Mouse (Mus musculus) liver, embryonic 14.5 days (tissue): ENCODE results near the gene Mpp3. TPM values are rescaled to one million over a fixed set of nuclear protein-coding genes. Genes with fewer than 3 reads are reported as not detected.

Source experiments
- ATAC-seq: fragments of 200-750 bp; cut with Nextera tagmentation; 2 replicates; pipeline ENCODE4 v1.8.0; 2017; ENCODE audit warnings: moderate number of reproducible peaks, mild to moderate bottlenecking, moderate library complexity; ENCODE audit not compliant: insufficient read depth
- DNase-seq, 3 experiments: peaks; one replicate each; pipeline ENCODE4 v3.0.0-alpha.2; 2012 to 2013; ENCODE audit warnings: low read depth in 3 of 3, low spot score in 3 of 3
- H3K27ac ChIP-seq: fragments of 300-500 bp; sonication (generic); 2 replicates; pipeline ENCODE4 v1.5.1; 2014; ENCODE audit warnings: moderate library complexity, mild to moderate bottlenecking, control low read depth, inconsistent platforms
- H3K27me3 ChIP-seq: fragments of 300-500 bp; sonication (generic); 2 replicates; pipeline ENCODE4 v1.6.1; 2014; ENCODE audit warnings: mild to moderate bottlenecking, low read length, moderate library complexity; ENCODE audit not compliant: control insufficient read depth, insufficient read depth
- H3K36me3 ChIP-seq: fragments of 300-500 bp; sonication (generic); replicated peaks from 2 replicates; pipeline ENCODE4 v1.6.1; 2014; ENCODE audit warnings: low read depth; ENCODE audit not compliant: control insufficient read depth, insufficient read depth
- H3K4me1 ChIP-seq, 2 experiments: fragments of 200-500 bp in 1 of 2; fragments of 300-500 bp in 1 of 2; sonication (generic) in 1 of 2; replicated peaks; 2 replicates each; pipeline ENCODE4 v1.6.1; 2012 to 2014; ENCODE audit warnings: antibody characterized with exemption in 1 of 2, inconsistent platforms in 1 of 2, low read length in 1 of 2; ENCODE audit not compliant: control insufficient read depth in 2 of 2, insufficient read depth in 2 of 2
- H3K4me2 ChIP-seq: fragments of 300-500 bp; sonication (generic); 2 replicates; pipeline ENCODE4 v1.6.1; 2014; ENCODE audit warnings: low read depth, mild to moderate bottlenecking, control low read depth, moderate library complexity
- H3K4me3 ChIP-seq, 2 experiments: fragments of 200-500 bp in 1 of 2; fragments of 300-500 bp in 1 of 2; sonication (generic) in 1 of 2; 2 replicates each; pipeline ENCODE4 v1.5.1; 2012 to 2014; ENCODE audit warnings: low read depth in 2 of 2, low read length in 2 of 2, mild to moderate bottlenecking in 2 of 2, control low read depth in 1 of 2, inconsistent platforms in 1 of 2, moderate library complexity in 1 of 2; ENCODE audit not compliant: insufficient read depth in 1 of 2
- H3K9ac ChIP-seq: fragments of 300-500 bp; sonication (generic); replicated peaks from 2 replicates; pipeline ENCODE4 v1.6.1; 2014; ENCODE audit warnings: mild to moderate bottlenecking, control low read depth, moderate library complexity
- H3K9me3 ChIP-seq: fragments of 300-500 bp; sonication (generic); 2 replicates; pipeline ENCODE4 v1.6.1; 2016; ENCODE audit warnings: low read length, mixed read lengths; ENCODE audit not compliant: control insufficient read depth
- CTCF ChIP-seq: IDR thresholded peaks from 2 replicates; pipeline ENCODE4 v1.5.1; 2016; ENCODE audit warnings: antibody characterized with exemption, low read depth, control low read depth
- EP300 ChIP-seq: IDR thresholded peaks from 2 replicates; pipeline ENCODE4 v1.6.1; 2016; ENCODE audit warnings: antibody characterized with exemption, low read depth
- WGBS: fragments of 180-500 bp; shearing (Covaris S2); extraction: QIAGEN DNeasy Blood & Tissue Kit; methylation state at CpG from one replicate; pipeline ENCODE4 v1.1.7; 2014; ENCODE audit not compliant: insufficient replicate concordance; 5-methylcytosine and 5-hydroxymethylcytosine counted together
- polyA plus RNA-seq, 2 experiments: library from polyadenylated mRNA; depleted of rRNA in 1 of 2; stranded (reverse) in 1 of 2; unstranded in 1 of 2; fragments of >200 nt; fragmentation: Nextera tagmentation in 1 of 2; extraction: Ambion mirVana in 1 of 2; gene quantifications; 2 replicates each; pipeline versions ENCODE4 v1.2.1 to v1.2.3; 2012 to 2014

The Mpp3 gene
- polyA plus RNA-seq, 2 experiments: 0.21 TPM; not detected in 1

DNA sequence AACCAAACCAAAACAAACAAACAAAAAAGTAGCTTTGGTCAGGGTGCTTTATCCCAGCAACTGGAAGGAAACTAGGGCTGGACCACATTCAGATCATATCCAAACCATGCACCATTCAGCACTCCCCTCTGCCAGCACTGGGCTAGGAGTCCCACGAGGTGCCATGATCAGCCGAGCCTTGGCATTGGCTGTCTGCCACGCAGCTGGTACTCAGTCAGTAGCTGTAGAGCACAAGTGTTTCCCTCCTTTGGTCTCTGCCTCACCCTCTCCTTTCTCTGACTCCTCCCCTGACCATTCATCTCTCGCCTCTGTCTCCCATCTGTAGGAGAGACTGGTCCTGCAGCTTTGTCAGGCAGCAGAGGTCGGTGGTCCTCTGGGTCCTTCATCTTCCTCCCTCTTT, 70.8 kb downstream of the Mpp3 start:
- no peak for TF ChIP-seq EP300
- no peak for TF ChIP-seq CTCF
- no peak for ATAC-seq
- H3K27me3 ChIP-seq: peaks cover 15% of the 10 kb centered on the region

DNA sequence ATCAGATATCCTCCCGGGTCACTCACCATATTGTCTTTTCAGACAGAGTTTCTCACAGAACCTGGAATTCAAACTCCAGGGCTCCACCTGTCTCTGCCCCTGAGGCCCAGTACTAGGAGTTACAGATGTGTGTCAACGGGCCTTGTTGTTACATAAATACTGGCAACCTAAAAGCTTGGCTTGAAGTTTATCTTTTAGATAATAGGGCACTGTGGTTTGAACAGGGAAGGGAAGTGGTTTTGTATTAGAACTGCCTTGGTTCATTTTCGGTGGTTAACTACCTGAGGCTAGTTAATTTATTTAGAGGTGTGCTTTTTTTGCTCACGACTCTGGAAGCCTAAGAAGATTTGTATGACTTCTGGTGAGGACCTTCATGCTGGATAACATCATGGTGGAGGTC, 74.8 kb downstream of the Mpp3 start:
- H3K36me3 ChIP-seq: no peaks in the 10 kb centered on the region
- H3K4me1 ChIP-seq: peaks cover 0 to 15% of the 10 kb centered on the region in 2 experiments; a peak in 2 of 4 replicates
- no peak for DNase-seq
- ATAC-seq: no peak
- no peak for TF ChIP-seq CTCF
- TF ChIP-seq EP300: no peak
- no peak overlapping the region for H3K9ac ChIP-seq
- no peak overlapping the region for H3K4me2 ChIP-seq
- H3K9me3 ChIP-seq: no peaks in the 10 kb centered on the region
- no peak overlapping the region for H3K4me3 ChIP-seq
- no peaks in the 10 kb centered on the region for H3K27me3 ChIP-seq
- WGBS: 4% methylated on average over 4 of the region's 4 CpGs
- H3K27ac ChIP-seq: no peak overlapping the region

More for the DNA sequence above, 70.8 kb downstream of the Mpp3 start:
- no peak overlapping the region for H3K4me3 ChIP-seq
- no peak for DNase-seq
- no peaks in the 10 kb centered on the region for H3K36me3 ChIP-seq
- no peak overlapping the region for H3K27ac ChIP-seq
- no peak overlapping the region for H3K9ac ChIP-seq
- no peaks in the 10 kb centered on the region for H3K9me3 ChIP-seq
- H3K4me1 ChIP-seq: peaks cover 0 to 12% of the 10 kb centered on the region in 2 experiments; a peak in 2 of 4 replicates
- H3K4me2 ChIP-seq: no peak overlapping the region
- 44% methylated on average over 5 of the region's 5 CpGs for WGBS

DNA sequence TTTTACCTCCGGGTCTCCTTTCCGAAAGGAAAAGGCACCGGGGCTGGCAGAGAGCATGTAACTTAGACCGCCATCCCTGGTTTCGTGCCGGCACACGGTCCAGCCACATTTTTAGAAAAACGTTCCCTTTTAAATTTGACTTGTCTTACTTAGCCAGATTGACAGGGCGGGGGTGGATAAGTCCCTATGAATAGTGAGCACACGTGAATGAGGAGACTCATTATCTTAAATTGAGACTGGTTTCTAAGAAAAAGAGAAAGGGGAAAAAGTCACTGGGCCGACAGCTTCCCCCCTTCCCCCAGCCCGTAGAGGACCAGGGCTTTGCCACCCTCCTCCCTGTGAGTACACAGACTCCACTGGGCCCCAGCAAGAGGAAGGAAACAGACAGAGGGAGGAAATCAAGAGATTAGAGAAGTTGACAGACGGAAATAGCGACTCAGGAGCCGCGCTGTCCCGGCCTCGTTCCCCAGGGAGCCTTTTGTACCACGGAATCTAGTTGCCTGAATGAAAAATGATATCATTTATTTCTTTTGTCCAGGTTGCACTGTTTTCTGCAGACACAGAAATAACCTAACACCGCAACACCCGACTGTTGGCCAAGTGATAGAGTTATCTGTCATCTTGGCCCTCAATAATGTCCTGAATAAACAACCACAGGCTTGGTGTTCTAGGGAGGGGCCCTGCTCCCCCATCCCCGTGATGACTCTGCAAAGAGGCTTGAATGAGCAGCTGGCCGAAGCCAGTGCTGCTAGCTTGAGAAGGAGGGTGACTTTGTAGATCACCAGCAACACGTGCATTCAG, 75.5 kb downstream of the Mpp3 start:
- no peak overlapping the region for H3K9ac ChIP-seq
- no peaks in the 10 kb centered on the region for H3K27me3 ChIP-seq
- WGBS: 5% methylated on average over 24 of the region's 24 CpGs
- H3K4me1 ChIP-seq: peaks cover 0 to 15% of the 10 kb centered on the region in 2 experiments; a peak in 2 of 4 replicates
- ATAC-seq: peak; percentile 52; the same call in 1 of the 2 replicates
- H3K4me3 ChIP-seq: no peak overlapping the region
- H3K4me2 ChIP-seq: peak overlapping the region; percentile 31
- no peak for TF ChIP-seq CTCF
- TF ChIP-seq EP300: no peak
- no peak overlapping the region for H3K27ac ChIP-seq
- no peaks in the 10 kb centered on the region for H3K36me3 ChIP-seq
- H3K9me3 ChIP-seq: no peaks in the 10 kb centered on the region
- DNase-seq: peak in 1 of 3 experiments; percentile 16

DNA sequence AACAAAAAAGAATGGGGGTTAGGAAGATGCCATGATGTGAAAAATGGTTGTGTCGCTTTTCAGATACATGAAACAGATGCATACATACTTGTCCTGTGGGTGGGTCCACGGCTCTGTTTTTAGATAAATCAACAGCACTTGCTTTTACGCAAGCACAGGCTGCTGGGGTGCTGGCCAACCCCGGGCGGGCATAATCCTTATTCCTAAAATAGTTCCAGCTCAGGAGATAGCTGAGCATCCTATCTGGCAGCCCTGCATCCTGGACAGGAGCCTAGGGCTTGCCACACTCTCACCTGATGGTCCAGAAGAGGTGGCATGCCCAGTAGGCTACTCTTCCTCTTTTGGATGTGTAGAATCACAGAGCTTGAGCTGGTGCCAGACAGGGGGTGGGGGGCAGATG, 78.2 kb downstream of the Mpp3 start:
- TF ChIP-seq EP300 (no peak), CTCF (no peak)
- DNase-seq: no peak
- no peak overlapping the region for H3K4me2 ChIP-seq
- H3K27me3 ChIP-seq: no peaks in the 10 kb centered on the region
- WGBS: 67% methylated on average over 5 of the region's 5 CpGs
- no peaks in the 10 kb centered on the region for H3K9me3 ChIP-seq
- H3K4me1 ChIP-seq: peaks cover 0 to 15% of the 10 kb centered on the region in 2 experiments; a peak in 2 of 4 replicates
- H3K27ac ChIP-seq: no peak overlapping the region
- ATAC-seq: no peak
- H3K4me3 ChIP-seq: no peak overlapping the region
- H3K36me3 ChIP-seq: no peaks in the 10 kb centered on the region
- no peak overlapping the region for H3K9ac ChIP-seq

Other genes starting within 250 kb of the Mpp3 start
- 0.29 TPM in 2 replicates for gene Etv4, start 243.1 kb downstream of the Mpp3 start, polyA plus RNA-seq (2012; rRNA removed)
- gene Etv4, start 243.1 kb downstream of the Mpp3 start, polyA plus RNA-seq (2014; fragmentation: Nextera tagmentation; extraction: Ambion mirVana): 0.20 and 0.30 TPM in 2 replicates
- gene Meox1, start 134.1 kb downstream of the Mpp3 start, polyA plus RNA-seq (2012; rRNA removed): 0.28 TPM in 2 replicates
- 0.28 and 0.36 TPM in 2 replicates for gene Meox1, start 134.1 kb downstream of the Mpp3 start, polyA plus RNA-seq (2014; fragmentation: Nextera tagmentation; extraction: Ambion mirVana)
- 0.04 and 0.12 TPM in 2 replicates for gene Sost, start 61.4 kb downstream of the Mpp3 start, polyA plus RNA-seq (2012; rRNA removed)
- not detected in 2 replicates for gene Sost, start 61.4 kb downstream of the Mpp3 start, polyA plus RNA-seq (2014; fragmentation: Nextera tagmentation; extraction: Ambion mirVana)
- gene Cfap97d1, start 44.2 kb downstream of the Mpp3 start, polyA plus RNA-seq (2012; rRNA removed): not detected in 2 replicates
- gene Cfap97d1, start 44.2 kb downstream of the Mpp3 start, polyA plus RNA-seq (2014; fragmentation: Nextera tagmentation; extraction: Ambion mirVana): not detected in 2 replicates
- gene Dusp3, start 41.4 kb downstream of the Mpp3 start, polyA plus RNA-seq (2012; rRNA removed): 3.3 and 4.8 TPM in 2 replicates
- gene Dusp3, start 41.4 kb downstream of the Mpp3 start, polyA plus RNA-seq (2014; fragmentation: Nextera tagmentation; extraction: Ambion mirVana): 6.3 and 7.2 TPM in 2 replicates
- gene Cd300lg, start 13.0 kb upstream of the Mpp3 start, polyA plus RNA-seq (2012; rRNA removed): 0.29 and 0.38 TPM in 2 replicates
- gene Cd300lg, start 13.0 kb upstream of the Mpp3 start, polyA plus RNA-seq (2014; fragmentation: Nextera tagmentation; extraction: Ambion mirVana): 0.56 and 0.59 TPM in 2 replicates
- gene Mpp2, start 60.1 kb upstream of the Mpp3 start, polyA plus RNA-seq (2012; rRNA removed): 11.9 and 13.1 TPM in 2 replicates
- 7.4 and 10.6 TPM in 2 replicates for gene Mpp2, start 60.1 kb upstream of the Mpp3 start, polyA plus RNA-seq (2014; fragmentation: Nextera tagmentation; extraction: Ambion mirVana)
- not detected in 2 replicates for gene Ppy, start 72.9 kb upstream of the Mpp3 start, polyA plus RNA-seq (2012; rRNA removed)
- gene Ppy, start 72.9 kb upstream of the Mpp3 start, polyA plus RNA-seq (2014; fragmentation: Nextera tagmentation; extraction: Ambion mirVana): not detected in 2 replicates
- 0.22 and 0.57 TPM in 2 replicates for gene Pyy, start 79.4 kb upstream of the Mpp3 start, polyA plus RNA-seq (2012; rRNA removed)
- gene Pyy, start 79.4 kb upstream of the Mpp3 start, polyA plus RNA-seq (2014; fragmentation: Nextera tagmentation; extraction: Ambion mirVana): not detected in 2 replicates
- gene Nags, start 117.1 kb upstream of the Mpp3 start, polyA plus RNA-seq (2012; rRNA removed): 10.1 and 11.3 TPM in 2 replicates
- 7.2 and 7.5 TPM in 2 replicates for gene Nags, start 117.1 kb upstream of the Mpp3 start, polyA plus RNA-seq (2014; fragmentation: Nextera tagmentation; extraction: Ambion mirVana)
- gene Tmem101, start 127.9 kb upstream of the Mpp3 start, polyA plus RNA-seq (2012; rRNA removed): 8.9 and 9.2 TPM in 2 replicates
- 7.8 and 8.5 TPM in 2 replicates for gene Tmem101, start 127.9 kb upstream of the Mpp3 start, polyA plus RNA-seq (2014; fragmentation: Nextera tagmentation; extraction: Ambion mirVana)
- 10.4 and 15.4 TPM in 2 replicates for gene Lsm12, start 156.8 kb upstream of the Mpp3 start, polyA plus RNA-seq (2012; rRNA removed)
- gene Lsm12, start 156.8 kb upstream of the Mpp3 start, polyA plus RNA-seq (2014; fragmentation: Nextera tagmentation; extraction: Ambion mirVana): 51.4 and 56.2 TPM in 2 replicates
- gene G6pc3, start 161.2 kb upstream of the Mpp3 start, polyA plus RNA-seq (2012; rRNA removed): 12.6 and 14.8 TPM in 2 replicates
- 7.3 and 10.1 TPM in 2 replicates for gene G6pc3, start 161.2 kb upstream of the Mpp3 start, polyA plus RNA-seq (2014; fragmentation: Nextera tagmentation; extraction: Ambion mirVana)
- gene Hdac5, start 201.7 kb upstream of the Mpp3 start, polyA plus RNA-seq (2012; rRNA removed): 8.8 and 10.0 TPM in 2 replicates
- gene Hdac5, start 201.7 kb upstream of the Mpp3 start, polyA plus RNA-seq (2014; fragmentation: Nextera tagmentation; extraction: Ambion mirVana): 6.4 and 7.3 TPM in 2 replicates
- gene BC030867, start 220.4 kb upstream of the Mpp3 start, polyA plus RNA-seq (2012; rRNA removed): 10.9 and 11.3 TPM in 2 replicates
- 10.8 and 13.2 TPM in 2 replicates for gene BC030867, start 220.4 kb upstream of the Mpp3 start, polyA plus RNA-seq (2014; fragmentation: Nextera tagmentation; extraction: Ambion mirVana)
- gene Asb16, start 240.3 kb upstream of the Mpp3 start, polyA plus RNA-seq (2012; rRNA removed): 0.39 and 0.44 TPM in 2 replicates
- 0.05 and 0.08 TPM in 2 replicates for gene Asb16, start 240.3 kb upstream of the Mpp3 start, polyA plus RNA-seq (2014; fragmentation: Nextera tagmentation; extraction: Ambion mirVana)